Mouse (Mus musculus): ENCODE results near the gene Svopl. TPM values are rescaled to one million over a fixed set of nuclear protein-coding genes. Genes with fewer than 3 reads are reported as not detected.

Svopl gene
- total and polyA plus RNA-seq, 3 experiments, result not detected

- no peaks in the 10 kb centered on the region for H3K36me3 ChIP-seq (ENCODE audit: control insufficient read depth in 1 of 2, insufficient read depth in 2 of 2, low read length in 2 of 2)
- TF ChIP-seq TAL1 (IDR thresholded peaks at IDR 0.05; ENCODE audit: low read length) (no peak), ETS1 (IDR thresholded peaks at IDR 0.05; ENCODE audit: low read depth, low read length) (no peak), KAT2A (conservative IDR thresholded peaks at IDR 0.05; ENCODE audit: low read depth, low read length) (no peak), ZNF384 (IDR thresholded peaks at IDR 0.05; ENCODE audit: low read depth, low read length) (no peak), RCOR1 (IDR thresholded peaks at IDR 0.05; ENCODE audit: low read depth, low read length) (no peak), ZC3H11A (IDR thresholded peaks at IDR 0.05; ENCODE audit: low read depth, low read length) (no peak), EP300 (IDR thresholded peaks at IDR 0.05; ENCODE audit: low read depth in 1 of 2, low read length in 2 of 2) (no peak), MAX (IDR thresholded peaks at IDR 0.05; ENCODE audit: low read length) (no peak)
- no peaks in the 10 kb centered on the region for H3K79me2 ChIP-seq (ENCODE audit: control insufficient read depth, insufficient read depth, low read length, poor library complexity)
- DNase-seq (ENCODE audit: low read depth, low spot score), result no peak
- H3K27me3 ChIP-seq (ENCODE audit: control insufficient read depth in 1 of 2, insufficient read depth in 2 of 2, low read length in 2 of 2), result no peaks in the 10 kb centered on the region
- H3K4me3 ChIP-seq (ENCODE audit: control insufficient read depth in 1 of 2, insufficient read depth in 1 of 2, low read depth in 2 of 2, low read length in 2 of 2), result no peak overlapping the region
- H3K9ac ChIP-seq (ENCODE audit: control insufficient read depth, low read depth, low read length, poor library complexity, severe bottlenecking), result no peak overlapping the region
- H3K9me3 ChIP-seq (replicated peaks; ENCODE audit: insufficient read depth, low read length), result no peaks in the 10 kb centered on the region
- no peak overlapping the region for H3K27ac ChIP-seq (ENCODE audit: control insufficient read depth, low read depth, low read length)
- no peaks in the 10 kb centered on the region for H3K4me1 ChIP-seq (ENCODE audit: control insufficient read depth in 1 of 2, insufficient read depth in 2 of 2, low read length in 2 of 2)
These were observed 79.4 kb downstream of the Svopl start for GRCm38 (mm10) chr6:37967386-37967785.

DNA sequence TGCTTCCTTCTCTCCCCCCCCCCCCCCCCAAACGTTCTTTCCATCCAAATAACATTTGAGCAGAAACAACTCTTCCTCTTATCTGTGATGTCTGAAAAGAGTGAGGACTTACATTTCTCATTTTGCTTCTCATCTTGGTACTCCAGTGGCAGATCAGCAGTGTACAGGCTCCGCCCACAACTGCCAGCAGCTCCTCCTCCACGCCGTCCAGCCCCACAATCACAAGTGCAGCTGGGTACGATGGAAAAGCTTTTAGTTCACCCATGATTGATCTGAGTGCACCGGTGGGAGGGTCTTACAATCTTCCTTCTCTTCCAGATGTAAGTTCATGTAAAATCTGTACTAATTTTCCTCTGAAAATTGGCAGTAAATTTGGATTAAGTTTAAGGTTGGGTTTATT, 95.5 kb downstream of the Svopl start:
- no peak for DNase-seq (ENCODE audit: low read depth, low spot score)
- peaks cover 0 to 13% of the 10 kb centered on the region in 2 experiments; a peak in 3 of 4 replicates for H3K36me3 ChIP-seq (ENCODE audit: control insufficient read depth in 1 of 2, insufficient read depth in 2 of 2, low read length in 2 of 2)
- TF ChIP-seq POLR2AphosphoS2 (IDR thresholded peaks at IDR 0.05; ENCODE audit: low read length) (no peak), TBP (IDR thresholded peaks at IDR 0.05; ENCODE audit: low read depth, low read length) (no peak), BHLHE40 (IDR thresholded peaks at IDR 0.05; ENCODE audit: borderline replicate concordance, low read depth, low read length) (no peak), E2F4 (IDR thresholded peaks at IDR 0.05; ENCODE audit: borderline replicate concordance, low read depth, low read length) (no peak)

DNA sequence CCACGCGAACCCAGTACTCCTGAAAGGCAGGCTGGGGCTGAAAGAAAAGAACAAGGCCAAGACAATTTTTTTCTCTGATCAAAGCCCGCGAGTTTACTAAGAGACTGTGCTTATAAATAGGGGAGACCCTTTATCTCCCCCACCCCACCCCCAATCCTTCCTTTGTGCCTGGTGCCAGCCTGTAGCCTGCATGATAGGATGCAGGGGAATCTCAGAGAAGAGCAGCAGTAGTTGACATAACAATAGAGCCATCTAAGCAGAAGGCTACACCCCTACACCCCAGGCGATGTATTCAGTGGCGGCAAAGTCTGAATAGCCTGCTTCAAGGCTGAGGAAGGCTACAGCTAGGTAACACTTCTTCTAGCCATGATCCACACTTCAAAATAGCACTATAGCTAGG, 110.3 kb downstream of the Svopl start:
- Histone ChIP-seq H3K4me3 (ENCODE audit: control insufficient read depth in 1 of 2, insufficient read depth in 1 of 2, low read depth in 2 of 2, low read length in 2 of 2) (no peak overlapping the region), H3K79me2 (ENCODE audit: control insufficient read depth, insufficient read depth, low read length, poor library complexity) (no peaks in the 10 kb centered on the region), H3K27me3 (ENCODE audit: control insufficient read depth in 1 of 2, insufficient read depth in 2 of 2, low read length in 2 of 2) (no peaks in the 10 kb centered on the region), H3K9me3 (replicated peaks; ENCODE audit: insufficient read depth, low read length) (no peaks in the 10 kb centered on the region), H3K27ac (ENCODE audit: control insufficient read depth, low read depth, low read length) (no peak overlapping the region), H3K9ac (ENCODE audit: control insufficient read depth, low read depth, low read length, poor library complexity, severe bottlenecking) (no peak overlapping the region), H3K36me3 (ENCODE audit: control insufficient read depth in 1 of 2, insufficient read depth in 2 of 2, low read length in 2 of 2) (peaks cover 0 to 13% of the 10 kb centered on the region in 2 experiments; a peak in 2 of 4 replicates), H3K4me1 (ENCODE audit: control insufficient read depth in 1 of 2, insufficient read depth in 2 of 2, low read length in 2 of 2) (no peaks in the 10 kb centered on the region)
- DNase-seq (ENCODE audit: low read depth, low spot score), result no peak
- TF ChIP-seq ELF1 (IDR thresholded peaks at IDR 0.05; ENCODE audit: low read depth, low read length), result no peak
- no peak for TF ChIP-seq MEF2A (IDR thresholded peaks at IDR 0.05; ENCODE audit: extremely low read depth, insufficient replicate concordance, low read depth, low read length, poor library complexity, severe bottlenecking)
- TF ChIP-seq E2F4 (IDR thresholded peaks at IDR 0.05; ENCODE audit: borderline replicate concordance, low read depth, low read length), result no peak

More for the DNA sequence above, 95.5 kb downstream of the Svopl start:
- H3K9me3 ChIP-seq (replicated peaks; ENCODE audit: insufficient read depth, low read length), result no peaks in the 10 kb centered on the region
- no peak overlapping the region for H3K4me3 ChIP-seq (ENCODE audit: control insufficient read depth in 1 of 2, insufficient read depth in 1 of 2, low read depth in 2 of 2, low read length in 2 of 2)
- H3K27ac ChIP-seq (ENCODE audit: control insufficient read depth, low read depth, low read length), result no peak overlapping the region
- H3K9ac ChIP-seq (ENCODE audit: control insufficient read depth, low read depth, low read length, poor library complexity, severe bottlenecking), result no peak overlapping the region
- H3K79me2 ChIP-seq (ENCODE audit: control insufficient read depth, insufficient read depth, low read length, poor library complexity), result no peaks in the 10 kb centered on the region
- H3K27me3 ChIP-seq (ENCODE audit: control insufficient read depth in 1 of 2, insufficient read depth in 2 of 2, low read length in 2 of 2), result no peaks in the 10 kb centered on the region
- no peaks in the 10 kb centered on the region for H3K4me1 ChIP-seq (ENCODE audit: control insufficient read depth in 1 of 2, insufficient read depth in 2 of 2, low read length in 2 of 2)

Other genes starting within 250 kb of the Svopl start
- 11.1 and 11.4 TPM in 2 replicates for gene Trim24, start 176.2 kb downstream of the Svopl start, total RNA-seq (2012; rRNA removed)
- gene Trim24, start 176.2 kb downstream of the Svopl start, polyA plus RNA-seq (2012; ENCODE audit: insufficient read depth in 1 of 2, insufficient read length in 2 of 2, low read depth in 1 of 2, low replicate concordance in 2 of 2, missing spikeins in 1 of 2), result 10 to 100 TPM in 1 of 2 experiments, not detected in 1; 19.2 TPM
- gene Tmem213, start 62.3 kb upstream of the Svopl start, total RNA-seq (2012; rRNA removed), result not detected in 2 replicates
- not detected for gene Tmem213, start 62.3 kb upstream of the Svopl start, polyA plus RNA-seq (2012; ENCODE audit: insufficient read depth in 1 of 2, insufficient read length in 2 of 2, low read depth in 1 of 2, low replicate concordance in 2 of 2, missing spikeins in 1 of 2)
- 0.12 and 0.16 TPM in 2 replicates for gene Atp6v0a4, start 77.6 kb upstream of the Svopl start, total RNA-seq (2012; rRNA removed)
- gene Atp6v0a4, start 77.6 kb upstream of the Svopl start, polyA plus RNA-seq (2012; ENCODE audit: insufficient read depth in 1 of 2, insufficient read length in 2 of 2, low read depth in 1 of 2, low replicate concordance in 2 of 2, missing spikeins in 1 of 2), result not detected
- gene D630045J12Rik, start 207.0 kb upstream of the Svopl start, total RNA-seq (2012; rRNA removed), result 2.2 and 2.5 TPM in 2 replicates
- gene D630045J12Rik, start 207.0 kb upstream of the Svopl start, polyA plus RNA-seq (2012; ENCODE audit: insufficient read depth in 1 of 2, insufficient read length in 2 of 2, low read depth in 1 of 2, low replicate concordance in 2 of 2, missing spikeins in 1 of 2), result 1 to 10 TPM in 1 of 2 experiments, not detected in 1; 6.2 TPM